Mouse (Mus musculus) lung, postnatal 14 days (tissue): ENCODE measurements around the gene Aktip.

Experiments
- DNase-seq: peaks from one replicate; pipeline ENCODE4 v3.0.0; 2021

Gene Aktip

DNA sequence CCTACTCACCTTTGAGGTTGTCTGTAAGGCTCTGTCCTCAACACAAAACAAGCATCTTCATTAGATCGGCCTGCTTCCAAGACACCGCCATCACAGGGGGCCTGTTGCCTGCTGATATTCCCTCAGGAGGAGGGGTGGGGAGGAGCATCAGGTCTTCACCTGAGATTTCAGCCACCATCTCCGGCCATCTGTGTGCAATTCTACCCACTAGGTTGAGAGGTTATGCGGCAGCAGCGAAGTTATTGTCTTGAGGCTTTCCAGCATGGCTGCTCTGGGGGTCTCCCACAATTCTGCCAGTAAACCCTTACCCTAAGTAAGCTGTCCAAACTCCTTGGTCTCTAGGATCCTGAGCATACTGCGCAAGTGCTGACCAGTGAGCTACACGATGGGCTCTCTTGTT, at the start of gene Aktip:
Gene Aktip (minus strand): TSS at position 101 of the 400 bp plus-strand sequence.
- no peak for DNase-seq

DNA sequence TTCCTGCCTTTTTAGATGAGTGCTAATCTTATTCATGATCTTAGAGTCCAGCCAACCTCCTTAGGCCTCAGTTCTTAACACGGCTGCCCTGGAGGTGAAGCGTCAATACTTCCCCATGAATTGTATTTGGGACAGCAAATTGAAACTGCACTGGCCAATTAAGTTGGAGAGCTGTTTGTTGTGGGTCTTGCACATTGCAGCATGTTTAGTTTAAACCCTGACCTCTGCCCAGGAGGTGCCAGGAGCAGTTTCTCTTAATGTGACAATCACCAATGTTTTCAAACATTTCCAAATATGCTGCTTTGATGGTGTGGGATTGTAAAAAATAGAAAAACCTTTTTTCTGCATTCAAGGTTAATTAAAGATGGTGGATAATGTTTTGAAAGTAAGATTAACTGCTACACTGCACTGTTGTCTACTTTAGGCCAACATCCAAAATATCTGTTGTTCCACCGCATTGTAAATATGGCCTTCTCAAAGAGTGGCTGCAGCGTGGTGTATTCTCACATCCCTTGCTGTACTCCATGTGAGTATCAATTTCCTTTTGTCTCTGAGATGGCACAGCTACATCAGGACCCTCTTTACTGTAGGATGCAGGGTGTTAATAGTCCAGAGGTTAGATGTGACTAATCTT, 46.2 kb upstream of the Aktip start:
- peak; percentile 37 for DNase-seq

DNA sequence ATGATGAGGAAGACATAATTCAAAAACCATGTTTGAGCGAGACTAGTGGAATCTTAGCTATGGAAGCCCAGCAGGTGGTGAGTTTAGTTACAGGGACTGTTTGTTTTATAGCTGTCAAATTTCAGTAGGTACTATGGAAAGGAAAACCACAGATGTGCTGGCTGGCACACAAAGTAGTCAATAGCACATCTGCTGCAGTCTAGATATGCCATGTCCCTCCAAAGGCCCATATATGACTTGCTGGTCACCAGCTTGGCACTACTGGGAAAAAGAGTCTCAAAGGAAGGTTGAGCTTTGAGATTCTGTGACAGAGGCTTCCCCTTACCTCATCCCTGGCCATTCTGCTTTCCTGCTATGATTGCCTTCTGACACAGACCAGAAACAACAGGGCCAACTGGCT, 42.9 kb upstream of the Aktip start:
- DNase-seq, result no peak

DNA sequence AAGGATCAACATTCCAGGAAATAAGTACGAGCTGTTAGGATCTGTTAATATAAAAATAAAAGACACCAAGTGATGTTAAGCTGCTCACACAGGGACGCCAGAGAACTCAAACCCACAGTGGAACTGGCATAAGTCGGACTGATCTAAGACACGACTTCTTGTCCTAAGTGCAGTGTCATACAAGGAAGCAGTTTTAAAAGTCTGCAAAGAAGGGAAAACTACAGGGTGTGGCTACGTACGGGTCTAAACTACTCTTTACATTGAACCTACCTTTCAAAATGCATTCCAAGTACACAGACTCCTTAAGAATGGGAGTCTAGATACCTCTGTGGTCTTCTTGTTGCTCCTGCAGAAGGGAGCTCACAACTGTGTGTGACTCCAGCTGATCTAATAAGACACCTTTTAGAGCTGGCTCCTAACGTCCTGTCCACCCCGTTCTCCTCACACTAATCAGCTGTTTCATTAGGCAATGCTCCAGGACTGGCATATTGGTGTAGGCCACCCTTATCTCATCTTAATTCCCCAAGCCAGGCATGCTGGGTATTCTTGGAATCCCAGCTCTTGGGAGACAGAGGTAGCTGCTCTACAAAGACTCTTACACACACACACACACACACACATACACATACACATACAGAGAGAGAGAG, 42.2 kb upstream of the Aktip start:
- peak; percentile 9 for DNase-seq

DNA sequence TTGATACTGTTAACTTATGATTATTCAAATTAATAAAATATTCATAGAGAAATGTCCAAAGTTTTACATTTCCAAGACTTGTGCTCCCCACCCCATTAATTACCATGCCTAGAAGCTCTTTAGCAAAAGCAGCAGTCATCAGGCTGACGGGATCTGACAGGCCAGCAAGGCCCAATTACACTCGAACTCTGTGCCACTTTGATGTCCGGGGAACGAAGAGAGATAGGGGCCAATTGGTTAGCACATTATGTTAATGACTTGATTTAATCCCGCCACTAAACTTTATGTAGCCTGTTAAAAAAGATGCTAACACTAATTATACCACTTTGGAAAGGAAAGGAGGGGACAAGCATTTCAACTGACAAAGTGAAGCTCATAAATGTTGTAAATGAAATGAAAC, 41.6 kb upstream of the Aktip start:
- no peak for DNase-seq

DNA sequence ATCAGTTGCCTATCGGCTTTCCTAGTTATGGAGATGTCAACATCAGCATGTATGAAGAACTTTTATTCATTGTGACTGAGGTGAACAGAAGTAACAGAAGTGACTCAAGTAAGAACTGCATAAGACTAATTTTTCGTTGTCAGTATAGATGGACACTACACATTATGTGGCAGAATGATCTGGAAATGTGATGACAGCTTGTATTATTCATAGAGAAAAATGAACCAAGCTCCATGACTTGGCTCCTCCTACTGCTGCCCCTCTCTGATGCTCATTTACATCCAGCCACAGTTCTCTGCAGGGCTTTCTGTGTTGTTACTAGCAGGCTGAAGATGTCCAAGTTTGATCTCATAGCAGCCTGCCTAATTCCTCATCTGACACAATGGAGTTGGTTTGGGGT, 37.4 kb upstream of the Aktip start:
- no peak for DNase-seq

DNA sequence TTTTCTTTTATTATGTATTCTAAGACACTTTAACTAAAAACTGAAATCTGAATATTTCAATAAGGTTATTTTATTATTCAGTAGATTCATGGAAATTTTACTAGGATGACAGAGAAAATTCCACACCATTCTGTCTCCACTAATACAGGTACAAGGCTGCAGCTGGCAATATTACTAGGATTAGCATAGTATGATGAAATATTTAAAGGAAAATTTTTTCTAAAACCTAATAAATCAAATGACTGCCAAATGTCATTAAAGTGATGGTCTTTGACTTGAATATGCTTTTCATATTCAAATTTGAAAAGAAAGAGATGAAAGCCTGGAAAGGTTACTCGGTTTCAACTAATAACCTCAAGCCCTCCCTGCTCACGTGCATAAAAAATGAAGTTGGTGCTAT, 34.3 kb upstream of the Aktip start:
- DNase-seq, result no peak

DNA sequence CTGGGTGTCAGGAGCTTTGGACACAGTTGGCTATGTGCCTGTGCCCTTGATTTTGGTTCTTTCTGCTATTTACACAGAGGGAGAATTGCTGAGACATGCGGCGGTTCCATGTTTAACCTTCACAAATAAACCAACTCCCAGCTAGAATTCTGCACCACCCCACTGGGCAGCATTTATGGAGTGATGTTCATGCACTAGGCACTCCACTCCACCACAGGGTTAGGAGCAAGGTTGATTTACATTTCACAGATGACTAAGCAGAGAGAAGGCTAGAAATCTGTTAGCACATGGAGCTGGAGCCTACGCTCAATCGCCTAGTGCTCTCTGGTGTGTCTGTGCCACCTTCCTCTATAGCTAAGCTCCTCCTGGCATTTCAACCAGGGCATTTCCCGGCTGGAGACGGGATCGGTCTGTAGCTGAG, 27.7 kb upstream of the Aktip start:
- no peak for DNase-seq

DNA sequence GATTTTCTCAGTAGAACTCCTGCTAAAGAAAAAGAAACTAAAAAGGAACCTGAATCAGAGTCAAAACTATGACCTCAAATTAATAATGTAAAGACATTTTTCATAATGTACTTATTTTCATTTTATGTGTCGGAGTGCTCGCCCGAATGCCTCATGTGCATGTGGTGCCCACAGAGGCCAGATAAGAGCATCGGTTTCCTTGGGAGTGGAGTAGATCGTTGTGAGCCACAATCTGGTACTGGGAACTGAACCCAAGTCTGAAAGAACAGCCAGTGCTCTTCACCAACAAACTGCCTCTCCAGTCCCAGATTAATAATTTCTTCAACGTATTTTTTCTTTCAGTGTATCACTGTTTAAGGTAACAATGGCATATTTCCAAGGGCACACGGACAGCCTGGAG, 24.5 kb upstream of the Aktip start:
- DNase-seq, result no peak

DNA sequence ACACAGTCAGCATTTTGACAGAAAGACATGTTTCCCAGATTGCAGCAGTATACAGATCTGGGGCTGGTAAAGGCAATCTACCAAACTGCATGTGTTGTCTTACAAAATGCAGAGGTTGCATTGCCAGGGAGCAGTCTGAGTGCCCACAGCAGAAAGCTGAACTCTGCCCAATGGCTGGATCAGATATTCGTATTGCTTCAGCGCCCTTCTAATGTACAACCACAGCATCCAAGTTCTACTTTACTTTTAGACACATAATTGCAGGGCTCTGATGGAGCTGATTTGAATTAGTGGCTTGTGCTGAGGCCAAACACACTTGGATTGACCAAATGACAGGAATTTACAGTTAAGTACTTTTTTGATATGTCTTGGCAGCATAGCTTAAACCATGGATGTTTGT, 22.1 kb upstream of the Aktip start:
- DNase-seq, result no peak

DNA sequence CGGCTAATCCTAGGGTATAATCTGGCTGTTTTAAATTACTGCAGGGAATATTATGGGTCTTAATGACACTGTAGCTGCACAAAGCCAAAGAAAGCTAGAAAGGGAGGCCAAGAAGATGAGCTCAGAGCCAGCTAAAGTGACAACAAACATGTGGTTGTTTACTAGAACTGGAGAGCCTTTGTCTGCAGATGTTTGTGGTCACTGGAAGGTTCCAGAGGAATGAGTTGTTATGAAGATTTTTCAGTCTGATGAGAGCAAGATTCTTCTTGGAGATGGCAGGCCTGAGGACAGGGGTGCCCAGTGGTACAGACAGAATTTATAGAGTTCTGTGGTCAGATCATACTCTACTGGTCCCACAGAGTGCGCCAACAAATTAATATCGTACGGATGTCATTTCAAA, 18.5 kb upstream of the Aktip start:
- no peak for DNase-seq

DNA sequence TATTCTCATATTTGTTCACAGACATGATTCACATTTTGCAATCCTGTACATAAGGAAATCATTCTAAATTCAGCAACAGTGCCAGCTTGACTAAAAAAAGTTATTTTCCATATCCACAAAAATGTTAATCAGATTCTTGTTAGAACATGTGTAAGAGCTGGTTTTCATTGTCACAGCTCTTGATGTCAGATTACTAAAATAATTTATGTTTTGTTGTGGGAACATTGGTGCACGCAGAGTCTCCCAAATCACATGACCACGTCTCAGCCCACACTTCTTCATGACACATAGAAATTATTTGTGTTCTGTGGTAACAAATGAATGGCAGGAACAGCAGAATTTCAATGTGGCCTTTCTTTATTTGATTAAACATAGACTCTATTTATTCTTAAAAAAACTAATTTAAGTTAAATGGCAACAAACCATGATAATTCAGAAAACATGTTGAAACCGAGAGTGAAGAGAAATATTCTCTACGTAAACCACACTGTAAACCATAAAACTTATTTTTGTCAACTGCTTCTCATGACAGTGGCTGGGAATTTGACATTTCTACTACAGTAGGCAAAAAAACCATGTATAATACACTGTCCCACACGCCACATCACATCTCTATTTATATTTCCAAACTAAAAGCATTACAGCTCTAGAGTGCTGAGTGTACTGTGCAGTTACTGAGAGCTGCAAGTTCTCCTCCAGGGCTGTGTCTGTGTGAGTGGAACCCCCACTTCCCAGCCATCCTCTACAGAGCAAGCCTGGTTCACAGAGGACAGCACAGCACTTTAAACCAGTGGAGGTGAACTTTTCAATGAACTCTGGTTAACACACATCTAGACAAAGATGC, 17.5 kb upstream of the Aktip start:
- no peak for DNase-seq

DNA sequence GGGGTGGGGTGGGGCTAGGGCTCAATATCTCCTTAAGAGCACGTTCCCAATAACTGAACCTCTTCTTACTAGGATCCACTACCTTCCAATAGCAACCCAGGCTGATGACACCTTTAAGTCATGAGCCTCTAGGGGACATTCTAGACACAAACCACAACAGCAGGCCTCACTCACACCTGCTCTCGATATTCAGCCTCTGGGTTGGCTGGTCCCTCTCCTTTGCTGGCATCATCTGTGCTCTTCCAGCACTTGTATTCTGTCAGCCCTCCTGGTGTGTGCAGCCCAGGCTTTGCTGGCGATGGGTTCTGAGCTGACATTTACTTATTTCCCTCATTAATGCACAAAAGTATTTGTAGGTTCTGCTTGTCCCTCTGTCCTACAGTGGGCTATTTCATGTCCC, 14.5 kb upstream of the Aktip start:
- no peak for DNase-seq

DNA sequence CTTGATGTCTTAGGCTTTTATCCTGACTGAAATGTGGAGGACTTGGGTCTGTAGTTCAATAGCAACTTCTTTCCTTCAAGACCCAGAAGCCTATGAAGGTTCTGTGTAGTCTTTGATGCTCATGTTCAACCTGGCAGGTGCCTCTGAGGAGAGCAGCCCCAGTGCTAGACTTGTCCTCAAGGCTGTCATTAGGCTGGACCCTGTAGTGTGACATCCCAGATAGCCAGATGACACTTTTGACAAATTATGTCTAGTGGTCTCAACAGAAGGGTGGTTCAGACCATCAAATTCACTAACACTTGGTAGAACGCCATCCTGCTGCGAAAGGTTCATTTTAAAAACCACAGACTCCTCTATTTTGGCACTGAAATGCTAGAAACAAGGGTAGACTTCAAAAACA, 13.2 kb upstream of the Aktip start:
- no peak for DNase-seq

DNA sequence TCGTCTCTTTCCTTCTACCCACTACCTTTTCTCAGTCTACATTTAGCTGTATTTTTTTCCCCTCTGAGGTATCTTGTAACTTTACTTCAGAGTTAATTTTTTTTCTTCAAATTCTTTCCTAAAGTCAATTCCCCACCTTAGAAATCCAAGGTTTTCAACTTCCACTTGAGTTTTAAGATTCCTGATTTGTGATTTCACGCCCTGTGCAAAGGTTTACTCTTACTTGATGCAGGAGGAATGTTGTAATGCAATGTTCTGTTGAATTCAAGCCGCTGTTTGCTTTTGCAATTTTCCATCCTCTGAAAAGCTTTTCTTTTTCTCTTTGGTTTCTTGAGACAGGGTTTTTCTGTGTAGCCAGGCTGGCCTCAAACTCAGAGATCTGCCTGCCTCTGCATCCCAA, 9.9 kb upstream of the Aktip start:
- DNase-seq, result no peak

DNA sequence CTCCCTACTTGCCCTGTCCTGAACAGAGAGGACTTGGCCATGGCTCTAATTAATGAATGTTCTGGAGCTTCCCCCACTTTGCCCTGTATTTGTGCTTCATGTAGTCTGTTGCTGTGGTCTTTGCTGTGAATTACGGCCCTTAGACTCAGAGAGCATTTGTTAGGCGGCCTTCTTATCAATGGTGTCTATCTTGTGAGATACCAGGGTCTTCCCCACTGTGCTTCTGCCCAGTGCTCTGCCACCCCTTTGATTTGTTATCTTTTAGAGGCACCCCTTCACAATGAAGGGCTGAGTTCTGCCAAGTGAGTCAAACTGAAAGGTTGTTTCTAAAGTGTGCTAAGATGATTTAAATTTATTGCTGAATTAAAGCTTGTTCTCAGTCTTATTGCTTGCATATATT, 7.9 kb upstream of the Aktip start:
- no peak for DNase-seq

DNA sequence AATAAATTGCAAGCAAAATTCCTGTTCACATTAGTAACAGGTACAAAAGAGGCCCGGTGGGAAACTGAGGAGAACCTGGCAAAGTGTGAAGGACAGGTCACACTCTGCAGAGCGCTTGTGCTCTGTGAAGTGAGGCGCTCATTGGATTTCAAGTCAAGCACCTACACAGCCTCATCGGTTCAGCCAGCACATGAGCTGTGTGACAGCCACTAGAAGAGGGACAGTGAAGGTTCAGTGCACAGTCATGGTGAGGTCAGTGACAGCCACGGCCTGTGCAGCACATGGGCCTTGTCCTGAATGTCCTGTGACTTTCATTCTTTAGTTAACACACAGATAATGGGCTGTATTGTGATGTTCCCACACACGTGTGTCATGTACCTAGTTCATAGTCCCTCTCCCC, 6.1 kb upstream of the Aktip start:
- no peak for DNase-seq

DNA sequence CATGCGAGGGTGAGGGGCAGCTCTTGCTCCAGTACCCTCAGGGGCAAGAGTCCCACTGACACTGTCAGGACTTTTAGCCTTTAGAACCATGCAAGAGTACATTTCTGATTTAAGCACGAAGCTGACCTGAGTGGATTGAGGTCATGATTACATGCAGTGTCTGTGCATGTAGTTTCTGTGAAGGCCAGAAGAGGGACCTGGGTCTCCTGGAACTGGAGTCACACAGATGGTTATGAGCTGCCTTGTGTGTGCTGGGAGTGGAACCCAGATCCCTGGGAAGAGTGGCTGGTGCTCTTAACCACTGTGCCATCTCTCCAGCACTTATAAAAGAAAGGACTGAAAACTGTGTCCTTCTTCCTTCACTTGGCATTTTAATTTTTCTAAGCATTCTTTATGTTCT, 1.4 kb upstream of the Aktip start:
- no peak for DNase-seq

DNA sequence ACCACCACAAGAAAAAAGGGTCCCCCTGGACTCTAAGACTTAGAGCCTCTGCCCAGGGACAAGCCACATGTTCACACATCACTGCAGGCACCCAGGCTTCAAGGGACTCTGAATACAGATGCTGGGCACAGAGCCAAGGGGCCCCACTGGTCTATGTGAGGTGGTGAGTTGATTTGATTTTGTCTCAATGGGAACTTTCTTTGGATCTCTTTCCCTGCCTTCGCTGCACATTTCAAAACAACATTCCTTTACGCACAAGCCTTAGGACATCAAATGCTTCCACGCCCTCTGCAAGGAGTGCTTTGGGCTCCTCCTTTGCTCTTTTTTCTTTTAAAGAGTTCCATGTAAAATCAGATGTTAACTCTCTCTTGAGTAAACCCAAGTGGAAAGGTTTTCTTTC, 1.7 kb downstream of the Aktip start:
- no peak for DNase-seq

DNA sequence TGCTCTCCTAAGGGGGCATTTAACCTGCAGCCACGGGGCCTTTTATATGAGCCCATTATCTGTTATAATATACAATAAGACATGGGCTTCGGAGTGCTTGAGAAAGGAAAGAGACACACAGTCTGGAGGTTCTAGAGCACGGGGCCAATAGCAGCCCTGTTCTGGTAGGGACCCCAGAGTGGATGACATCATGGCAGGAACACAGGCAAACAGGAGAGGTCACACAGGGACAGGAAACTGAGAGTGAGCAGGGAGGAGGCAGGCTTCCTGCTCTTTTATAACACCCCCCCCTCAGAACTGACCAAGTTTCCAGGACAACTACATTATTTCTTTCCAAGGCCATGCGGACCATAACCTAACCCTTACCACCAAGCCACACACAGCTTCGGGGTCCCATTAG, 2.5 kb downstream of the Aktip start:
- DNase-seq, result no peak

DNA sequence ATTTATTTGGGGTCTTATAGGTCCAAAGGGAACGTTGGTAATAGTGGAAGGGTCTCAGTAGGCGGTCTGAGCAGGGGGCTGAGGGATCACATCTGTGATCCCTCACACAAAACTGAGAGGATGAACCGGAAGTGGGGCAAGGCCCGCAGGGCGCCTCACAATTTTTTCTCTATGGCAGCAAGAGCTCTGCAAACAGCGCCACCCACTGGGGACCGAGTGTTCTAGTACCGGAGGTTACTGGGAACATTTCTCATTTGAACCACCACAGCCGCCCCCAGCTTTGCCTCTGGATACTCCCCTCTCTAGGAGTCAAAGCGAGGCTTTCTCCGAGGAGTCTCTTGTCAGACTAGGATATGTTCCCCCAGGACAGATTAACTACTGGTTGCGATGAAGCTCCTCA, 3.1 kb downstream of the Aktip start:
- DNase-seq, result no peak

DNA sequence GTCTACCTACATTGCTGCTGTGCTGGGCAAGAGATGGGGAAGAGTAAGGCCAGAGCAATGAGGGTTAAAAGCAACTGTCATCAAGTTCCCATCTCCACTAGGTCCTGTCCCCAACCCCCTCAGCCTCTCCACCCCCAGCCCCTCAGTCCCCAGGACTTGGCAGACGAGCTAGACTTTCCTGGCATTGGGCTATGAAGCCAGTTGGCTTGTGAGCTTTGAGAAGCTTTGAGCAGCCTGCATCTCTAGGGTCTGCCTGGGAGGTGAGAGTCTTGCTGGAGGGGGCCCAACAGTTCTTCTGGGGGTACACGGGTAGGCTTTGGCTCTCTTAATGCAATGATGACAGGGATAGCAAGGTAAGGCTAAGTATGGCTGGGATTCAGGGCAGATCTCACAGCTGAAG, 5.7 kb downstream of the Aktip start:
- no peak for DNase-seq

DNA sequence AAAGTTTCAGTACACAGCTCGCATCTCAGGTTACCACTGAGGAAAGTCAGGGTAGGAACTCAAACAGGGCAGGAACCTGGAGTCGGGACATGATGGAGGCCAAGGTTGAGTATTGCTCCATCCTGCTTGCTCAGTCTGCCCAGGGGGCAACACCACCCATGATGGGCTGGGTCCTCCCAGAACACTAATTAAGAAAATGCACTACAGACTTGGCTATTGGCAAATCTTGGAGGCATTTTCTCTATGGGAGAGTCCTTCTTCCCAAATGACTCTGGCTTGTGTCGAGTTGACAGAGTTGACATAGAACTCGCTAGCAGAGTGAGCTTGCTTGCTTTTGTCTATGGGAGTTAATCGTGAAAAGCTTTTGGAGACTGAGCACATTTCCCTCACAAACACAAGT, 6.8 kb downstream of the Aktip start:
- no peak for DNase-seq

DNA sequence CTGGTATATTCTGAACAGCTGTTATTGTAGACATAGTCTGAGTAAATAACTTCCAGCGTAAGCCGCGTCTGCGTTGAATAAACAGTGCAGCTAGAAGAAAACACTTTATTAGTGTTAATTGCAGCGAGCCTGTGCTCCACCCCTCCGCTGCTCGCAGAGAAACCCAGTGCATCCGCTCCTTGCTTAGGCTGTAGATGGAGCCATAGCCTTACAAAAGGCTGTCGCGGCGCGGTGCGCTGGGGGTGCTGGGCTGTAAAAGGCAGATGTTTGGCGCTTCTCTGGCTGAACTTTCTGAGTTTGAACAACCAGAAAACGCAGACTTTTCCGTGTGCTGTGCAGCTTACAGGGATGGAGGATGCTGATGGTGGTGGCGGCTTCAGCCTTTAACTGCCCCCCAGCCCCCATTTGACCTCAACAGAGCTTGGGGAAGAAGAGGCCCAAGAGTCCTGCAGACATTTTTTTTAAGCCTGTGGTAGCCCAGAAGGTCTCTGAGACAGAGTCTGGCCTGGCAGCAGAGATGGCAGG, 8.9 kb downstream of the Aktip start:
- DNase-seq, result peak; percentile 74
